Mouse (Mus musculus): Measurements from ENCODE around the gene Olfr522. TPM values are rescaled to one million over a fixed set of nuclear protein-coding genes. Genes with fewer than 3 reads are reported as not detected.
"Not testable (repeated sequence)": the region's sequence is repeated elsewhere in the genome, so short reads cannot be mapped to it uniquely, and the experiment has no call there.

Gene Olfr522
- polyA plus RNA-seq, 1 experiment from 2014 or later, result 0.16 TPM

GRCm38 (mm10) chr7:140154218-140154927 lies 10.2 kb downstream of the Olfr522 start, which contains the start of gene Sprn:
Sprn (minus strand) TSS chr7:140154877.
- Histone ChIP-seq H3K36me3 (no peaks in the 10 kb centered on the region), H3K27ac (replicated peaks) (no peak within 1 kb of the TSS), H3K9me3 (replicated peaks) (no peaks in the 10 kb centered on the region), H3K4me1 (peaks cover 11% of the 10 kb centered on the region), H3K27me3 (peaks cover 44% of the 10 kb centered on the region), H3K9ac (no peak within 1 kb of the TSS), H3K4me3 (replicated peaks) (peak within 1 kb of the TSS; percentile 30), H3K4me2 (replicated peaks) (peak within 1 kb of the TSS; percentile 46)
- no peak for ATAC-seq (ENCODE audit: insufficient number of reproducible peaks, low FRiP score, low TSS enrichment, low read depth)
- 3% methylated on average over 28 of the region's 28 CpGs for WGBS

- peak overlapping the region; percentile 30 for H3K4me3 ChIP-seq (replicated peaks)
- peaks cover 11% of the 10 kb centered on the region for H3K4me1 ChIP-seq
- H3K27me3 ChIP-seq, result peaks cover 41% of the 10 kb centered on the region
- no peaks in the 10 kb centered on the region for H3K9me3 ChIP-seq (replicated peaks)
- H3K9ac ChIP-seq, result no peak overlapping the region
- no peaks in the 10 kb centered on the region for H3K36me3 ChIP-seq
- WGBS, result 19% methylated on average over 4 of the region's 4 CpGs
- no peak overlapping the region for H3K27ac ChIP-seq (replicated peaks)
- peak overlapping the region; percentile 46 for H3K4me2 ChIP-seq (replicated peaks)
- ATAC-seq (ENCODE audit: insufficient number of reproducible peaks, low FRiP score, low TSS enrichment, low read depth), result no peak
Measured at GRCm38 (mm10) chr7:140153829-140154217, 10.7 kb downstream of the Olfr522 start.

GRCm38 (mm10) chr7:140153383-140153782 lies 11.2 kb downstream of the Olfr522 start:
- no peak for ATAC-seq (ENCODE audit: insufficient number of reproducible peaks, low FRiP score, low TSS enrichment, low read depth)
- no peaks in the 10 kb centered on the region for H3K36me3 ChIP-seq
- peaks cover 11% of the 10 kb centered on the region for H3K4me1 ChIP-seq
- WGBS, result 4% methylated on average over 28 of the region's 28 CpGs
- H3K27me3 ChIP-seq, result peaks cover 38% of the 10 kb centered on the region
- H3K9me3 ChIP-seq (replicated peaks), result no peaks in the 10 kb centered on the region
- H3K4me3 ChIP-seq (replicated peaks), result peak overlapping the region; percentile 11; the same call in 1 of the 2 replicates
- H3K4me2 ChIP-seq (replicated peaks), result peak overlapping the region; percentile 43
- H3K9ac ChIP-seq, result no peak overlapping the region
- no peak overlapping the region for H3K27ac ChIP-seq (replicated peaks)

DNA sequence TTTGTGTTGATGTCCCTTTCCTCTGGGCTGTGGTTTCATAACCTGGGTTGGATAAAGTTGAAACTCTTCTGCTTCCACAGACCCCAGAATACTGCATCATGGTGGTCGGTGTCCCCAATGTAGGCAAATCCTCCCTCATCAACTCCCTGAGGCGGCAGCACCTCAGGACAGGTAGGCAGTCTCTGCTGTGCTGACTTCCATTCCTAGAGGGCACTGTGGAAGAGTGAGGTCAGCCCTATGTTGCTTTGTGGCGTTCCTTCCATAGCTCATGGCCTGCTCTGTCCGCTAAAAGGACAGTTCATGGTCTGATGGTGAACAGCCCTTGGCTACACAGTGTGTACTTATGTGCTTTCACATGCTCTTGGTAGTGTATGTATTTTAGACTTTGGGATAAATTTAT lies 20.0 kb downstream of the Olfr522 start:
- Histone ChIP-seq H3K4me2 (replicated peaks) (no peak overlapping the region), H3K36me3 (peaks cover 5% of the 10 kb centered on the region; the same call in 1 of the 2 replicates), H3K9me3 (replicated peaks) (no peaks in the 10 kb centered on the region), H3K27ac (replicated peaks) (no peak overlapping the region), H3K9ac (no peak overlapping the region), H3K4me1 (no peaks in the 10 kb centered on the region), H3K4me3 (replicated peaks) (no peak overlapping the region), H3K27me3 (no peaks in the 10 kb centered on the region)
- ATAC-seq (ENCODE audit: insufficient number of reproducible peaks, low FRiP score, low TSS enrichment, low read depth), result no peak
- WGBS, result 80% methylated on average over 4 of the region's 4 CpGs

DNA sequence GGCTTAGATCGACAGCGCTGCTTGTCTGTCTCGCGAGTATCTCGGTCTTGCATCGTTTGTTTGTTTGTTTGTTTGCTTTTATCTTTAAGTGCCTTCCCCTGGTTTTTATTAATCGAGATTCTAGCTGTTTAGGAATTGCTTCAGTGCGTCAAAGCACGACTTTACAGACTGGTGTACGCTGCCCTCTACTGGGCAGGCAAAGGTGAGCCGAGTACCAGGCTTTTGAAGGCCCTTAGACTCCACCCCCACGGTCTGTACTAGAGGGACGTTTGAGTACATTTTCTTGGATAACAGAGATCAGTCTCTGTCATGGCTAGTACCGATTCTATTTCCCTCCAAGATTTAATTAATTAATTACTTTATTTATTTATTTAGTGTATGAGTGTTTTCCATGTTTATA lies 23.2 kb downstream of the Olfr522 start:
- no peak for ATAC-seq (ENCODE audit: insufficient number of reproducible peaks, low FRiP score, low TSS enrichment, low read depth)
- Histone ChIP-seq H3K27me3 (no peaks in the 10 kb centered on the region), H3K9ac (no peak overlapping the region), H3K27ac (replicated peaks) (no peak overlapping the region), H3K9me3 (replicated peaks) (no peaks in the 10 kb centered on the region), H3K4me1 (peaks cover 4% of the 10 kb centered on the region; the same call in 1 of the 2 replicates), H3K4me3 (replicated peaks) (no peak overlapping the region), H3K4me2 (replicated peaks) (no peak overlapping the region), H3K36me3 (no peaks in the 10 kb centered on the region)
- 3% methylated on average over 14 of the region's 14 CpGs for WGBS

DNA sequence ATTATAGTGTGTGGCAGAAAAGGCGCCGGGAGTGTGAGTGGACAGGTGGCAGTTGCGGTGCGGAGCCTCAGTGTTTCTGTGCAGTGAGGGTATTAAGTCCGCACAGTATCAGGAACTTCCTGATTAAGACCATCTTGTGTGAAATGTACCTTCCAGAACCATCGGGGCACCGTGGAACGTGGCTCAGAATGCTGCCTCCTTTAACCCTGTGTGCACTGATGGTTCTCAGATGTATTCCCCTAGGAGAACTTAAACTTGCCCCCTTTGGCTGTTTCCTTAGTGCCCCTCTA lies 26.6 kb downstream of the Olfr522 start:
- H3K4me2 ChIP-seq (replicated peaks), result peak overlapping the region; percentile 83
- no peaks in the 10 kb centered on the region for H3K27me3 ChIP-seq
- no peak for ATAC-seq (ENCODE audit: insufficient number of reproducible peaks, low FRiP score, low TSS enrichment, low read depth)
- peak overlapping the region; percentile 66 for H3K9ac ChIP-seq
- H3K27ac ChIP-seq (replicated peaks), result peak overlapping the region; percentile 85
- peaks cover 9% of the 10 kb centered on the region for H3K36me3 ChIP-seq
- peak overlapping the region; percentile 60 for H3K4me3 ChIP-seq (replicated peaks)
- H3K9me3 ChIP-seq (replicated peaks), result no peaks in the 10 kb centered on the region
- peaks cover 4% of the 10 kb centered on the region; the same call in 1 of the 2 replicates for H3K4me1 ChIP-seq
- WGBS, result under 1% methylated on average over 8 of the region's 8 CpGs

- Histone ChIP-seq H3K4me3 (replicated peaks) (peak within 1 kb of the TSS; percentile 60), H3K4me1 (peaks cover 4% of the 10 kb centered on the region; the same call in 1 of the 2 replicates), H3K27ac (replicated peaks) (peak within 1 kb of the TSS; percentile 85), H3K9me3 (replicated peaks) (no peaks in the 10 kb centered on the region), H3K27me3 (no peaks in the 10 kb centered on the region), H3K9ac (peak within 1 kb of the TSS; percentile 66), H3K4me2 (replicated peaks) (peak within 1 kb of the TSS; percentile 83), H3K36me3 (peaks cover 9% of the 10 kb centered on the region)
- 2% methylated on average over 39 of the region's 39 CpGs for WGBS
- ATAC-seq (ENCODE audit: insufficient number of reproducible peaks, low FRiP score, low TSS enrichment, low read depth), result peak; percentile 97
Measured at GRCm38 (mm10) chr7:140137135-140138020, 27.2 kb downstream of the Olfr522 start, which contains the start of gene Mtg1. Mtg1 (plus strand) TSS chr7:140137564.

GRCm38 (mm10) chr7:140135106-140135770 lies 29.3 kb downstream of the Olfr522 start:
- Histone ChIP-seq H3K9ac (no peak overlapping the region), H3K4me2 (replicated peaks) (no peak overlapping the region)
- WGBS, result 78% methylated on average over 5 of the region's 5 CpGs

DNA sequence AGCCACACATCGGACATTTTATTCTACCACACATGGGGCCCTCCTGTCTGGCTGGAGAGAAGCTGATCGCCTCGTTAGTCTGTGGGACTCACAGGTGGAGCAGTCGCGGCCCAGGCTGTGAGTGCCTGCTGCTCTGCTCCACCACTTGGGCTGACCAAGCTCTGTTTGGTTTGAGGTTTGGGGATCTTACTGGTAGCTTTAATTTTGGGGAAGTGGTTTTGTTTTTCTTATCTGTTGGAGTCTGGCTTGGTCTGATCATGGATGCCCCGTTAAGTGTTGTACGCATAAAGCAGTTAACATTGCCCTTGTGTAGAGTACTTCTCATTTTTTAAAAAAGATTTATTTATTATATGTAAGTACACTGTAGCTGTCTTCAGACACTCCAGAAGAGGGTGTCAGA lies 30.5 kb downstream of the Olfr522 start:
- ATAC-seq (ENCODE audit: insufficient number of reproducible peaks, low FRiP score, low TSS enrichment, low read depth); H3K9me3 ChIP-seq (replicated peaks); H3K27ac ChIP-seq (replicated peaks); H3K4me3 ChIP-seq (replicated peaks); H3K4me2 ChIP-seq (replicated peaks); H3K27me3 ChIP-seq; H3K4me1 ChIP-seq; H3K9ac ChIP-seq: not testable (repeated sequence)
- peaks cover 24% of the 10 kb centered on the region for H3K36me3 ChIP-seq
- 94% methylated on average over 7 of the region's 7 CpGs for WGBS

More at GRCm38 (mm10) chr7:140135106-140135770, 29.3 kb downstream of the Olfr522 start:
- Histone ChIP-seq H3K9me3 (replicated peaks) (no peaks in the 10 kb centered on the region), H3K36me3 (peaks cover 17% of the 10 kb centered on the region), H3K27ac (replicated peaks) (no peak overlapping the region), H3K4me3 (replicated peaks) (no peak overlapping the region), H3K27me3 (no peaks in the 10 kb centered on the region), H3K4me1 (peaks cover 4% of the 10 kb centered on the region; the same call in 1 of the 2 replicates)
- ATAC-seq (ENCODE audit: insufficient number of reproducible peaks, low FRiP score, low TSS enrichment, low read depth), result no peak

DNA sequence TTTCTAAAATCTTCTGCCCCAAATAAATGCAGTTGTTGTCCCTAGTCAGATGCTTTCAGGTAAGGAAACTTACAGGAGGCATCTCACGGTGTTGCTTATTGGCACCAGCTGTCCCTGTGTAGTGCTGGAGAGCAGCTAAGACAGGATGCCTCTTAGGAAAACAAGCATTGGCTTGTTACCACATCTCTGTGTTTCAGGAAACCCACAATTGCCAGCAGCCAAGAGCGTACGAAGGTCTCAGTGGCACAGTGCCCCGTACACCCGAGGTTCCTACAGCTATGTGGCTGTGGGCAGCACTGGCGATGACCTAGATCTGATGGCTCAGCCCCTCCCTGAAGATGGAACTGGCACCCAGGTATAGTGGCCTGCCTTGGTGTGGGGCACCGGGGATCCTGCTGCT lies 32.4 kb downstream of the Olfr522 start:
- not testable (repeated sequence) for H3K27ac ChIP-seq (replicated peaks); H3K4me2 ChIP-seq (replicated peaks); H3K4me1 ChIP-seq; H3K9me3 ChIP-seq (replicated peaks); ATAC-seq (ENCODE audit: insufficient number of reproducible peaks, low FRiP score, low TSS enrichment, low read depth); H3K4me3 ChIP-seq (replicated peaks); H3K9ac ChIP-seq; H3K27me3 ChIP-seq
- H3K36me3 ChIP-seq, result peaks cover 29% of the 10 kb centered on the region
- whole genome bisulfite sequencing, result 83% methylated on average over 7 of the region's 7 CpGs

- H3K9me3 ChIP-seq (replicated peaks), result no peaks in the 10 kb centered on the region
- 87% methylated on average over 2 of the region's 2 CpGs for WGBS
- no peak for ATAC-seq (ENCODE audit: insufficient number of reproducible peaks, low FRiP score, low TSS enrichment, low read depth)
Measured at GRCm38 (mm10) chr7:140127911-140128310, 36.7 kb downstream of the Olfr522 start.

More at GRCm38 (mm10) chr7:140127911-140128310, 36.7 kb downstream of the Olfr522 start:
- H3K27me3 ChIP-seq, result no peaks in the 10 kb centered on the region
- no peak overlapping the region for H3K4me3 ChIP-seq (replicated peaks)
- peaks cover 16% of the 10 kb centered on the region for H3K4me1 ChIP-seq
- H3K4me2 ChIP-seq (replicated peaks), result no peak overlapping the region
- H3K27ac ChIP-seq (replicated peaks), result no peak overlapping the region
- H3K9ac ChIP-seq, result no peak overlapping the region
- H3K36me3 ChIP-seq, result peaks cover 20% of the 10 kb centered on the region
